In the genomic region with DNA sequence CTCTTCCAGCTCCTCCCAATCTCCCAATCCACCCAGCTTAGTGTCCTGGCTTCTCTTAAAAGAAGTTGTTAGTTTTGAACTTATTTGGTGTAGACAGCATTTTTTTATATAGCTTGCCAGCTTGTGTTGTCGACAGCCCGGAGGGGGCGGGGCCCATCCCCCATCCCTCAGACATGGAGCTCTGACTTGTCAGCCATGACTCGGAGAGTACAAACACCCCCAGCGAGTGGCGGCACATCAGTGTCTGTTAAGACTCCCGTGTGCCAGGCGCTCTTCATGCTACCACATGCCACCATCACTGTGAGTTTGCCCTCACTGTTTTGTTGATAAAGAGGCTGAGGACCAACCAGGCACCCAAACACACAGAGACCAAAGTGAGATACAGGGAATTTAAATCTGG, we compare ENCODE assay signal across 25 mouse cellular contexts. TPM values are rescaled to one million over a fixed set of nuclear protein-coding genes. Genes with fewer than 3 reads are reported as not detected.
A peak's percentile ranks its signal among the peaks of the same experiment; 100 is the strongest.
DNase-seq lines count a peak whose midpoint lies in the region; ATAC-seq and TF ChIP-seq lines count a peak whose summit lies in the region.
"Had no signal": no experiment of that assay in that cellular context is flagged by ENCODE, and none has a peak within 500 bp of the region (broad histone marks: within the 10 kb centered on the region; RNA-seq: fewer than 3 reads in every experiment).

No protein-coding gene starts in this region.

- no peak overlapping the region for H3K4me2 ChIP-seq in embryonic facial prominence, embryonic 15.5 days (replicated peaks)
- H3K4me2 ChIP-seq in forebrain, embryonic 15.5 days (replicated peaks): no peak overlapping the region
- no peak overlapping the region for H3K4me2 ChIP-seq in forebrain, embryonic 12.5 days
- H3K4me2 ChIP-seq in forebrain, postnatal 0 days (ENCODE audit: low read depth): no peak overlapping the region
- H3K4me2 ChIP-seq: embryonic facial prominence, embryonic 13.5 days; heart, embryonic 13.5 days; hindbrain, embryonic 14.5 days had no signal

- H3K27ac ChIP-seq in embryonic facial prominence, embryonic 15.5 days (replicated peaks): no peak overlapping the region
- no peak overlapping the region for H3K27ac ChIP-seq in embryonic facial prominence, embryonic 10.5 days (replicated peaks)
- H3K27ac ChIP-seq in forebrain, embryonic 15.5 days (replicated peaks): peak overlapping the region; percentile 58; the same call in 1 of the 2 replicates
- no peak overlapping the region for H3K27ac ChIP-seq in forebrain, embryonic 12.5 days
- peak overlapping the region; percentile 21; the same call in 1 of the 2 replicates for H3K27ac ChIP-seq in forebrain, postnatal 0 days (ENCODE audit: low read depth, low read length)
- H3K27ac ChIP-seq: embryonic facial prominence, embryonic 13.5 days; heart, embryonic 10.5 days; heart, embryonic 13.5 days; hindbrain, embryonic 14.5 days; hindbrain, postnatal 0 days had no signal

- no peaks in the 10 kb centered on the region for H3K36me3 ChIP-seq in embryonic facial prominence, embryonic 15.5 days
- H3K36me3 ChIP-seq in embryonic facial prominence, embryonic 10.5 days (replicated peaks): no peaks in the 10 kb centered on the region
- H3K36me3 ChIP-seq in forebrain, embryonic 15.5 days: no peaks in the 10 kb centered on the region
- no peaks in the 10 kb centered on the region for H3K36me3 ChIP-seq in forebrain, embryonic 12.5 days (replicated peaks)
- H3K36me3 ChIP-seq in forebrain, postnatal 0 days (ENCODE audit: insufficient read depth): peaks cover 9% of the 10 kb centered on the region; the same call in 1 of the 2 replicates
- H3K36me3 ChIP-seq: embryonic facial prominence, embryonic 13.5 days; heart, embryonic 10.5 days; heart, embryonic 13.5 days had no signal

- 0 out of 2 replicates have a peak, but pooled peaks cover 6% of the 10 kb centered on the region for H3K4me1 ChIP-seq in embryonic facial prominence, embryonic 15.5 days
- peaks cover 22% of the 10 kb centered on the region for H3K4me1 ChIP-seq in embryonic facial prominence, embryonic 10.5 days
- H3K4me1 ChIP-seq in forebrain, embryonic 15.5 days: peaks cover 22% of the 10 kb centered on the region
- peaks cover 23% of the 10 kb centered on the region; the same call in 1 of the 2 replicates for H3K4me1 ChIP-seq in forebrain, embryonic 12.5 days
- H3K4me1 ChIP-seq in forebrain, postnatal 0 days (ENCODE audit: insufficient read depth): peaks cover 4% of the 10 kb centered on the region; the same call in 1 of the 2 replicates
- H3K4me1 ChIP-seq: heart, embryonic 10.5 days had no signal

- WGBS in embryonic facial prominence, embryonic 15.5 days: 58% methylated on average over 8 of the region's 8 CpGs
- 74% methylated on average over 8 of the region's 8 CpGs for whole genome bisulfite sequencing in embryonic facial prominence, embryonic 10.5 days
- 45% methylated on average over 8 of the region's 8 CpGs for WGBS in forebrain, embryonic 15.5 days
- WGBS in forebrain, embryonic 12.5 days: 67% methylated on average over 8 of the region's 8 CpGs
- 44% methylated on average over 8 of the region's 8 CpGs for WGBS in forebrain, postnatal 0 days

- 0 out of 2 replicates have a peak, but pooled peaks have one; percentile 13 for ATAC-seq in embryonic facial prominence, embryonic 15.5 days (ENCODE audit: insufficient number of reproducible peaks, low FRiP score, low TSS enrichment, low read depth)
- no peak; the same call in 1 of the 2 replicates for ATAC-seq in forebrain, embryonic 15.5 days (replicated peaks)
- ATAC-seq in forebrain, embryonic 12.5 days (ENCODE audit: low FRiP score): no peak
- ATAC-seq in forebrain, postnatal 0 days: peak; percentile 38; the same call in 1 of the 2 replicates
- ATAC-seq: activated CD4-positive, CD25-positive, alpha-beta regulatory T cell, adult 4 months; hindbrain, postnatal 0 days; inflammation-experienced regulatory T-cells, adult 6 months; intestine, embryonic 16.5 days had no signal

- TF ChIP-seq CTCF in forebrain, postnatal 0 days (IDR thresholded peaks at IDR 0.05; ENCODE audit: low read depth): no peak

- H3K9me3 ChIP-seq in embryonic facial prominence, embryonic 15.5 days (replicated peaks): no peaks in the 10 kb centered on the region
- H3K9me3 ChIP-seq in embryonic facial prominence, embryonic 10.5 days: no peaks in the 10 kb centered on the region
- H3K9me3 ChIP-seq in forebrain, embryonic 15.5 days: no peaks in the 10 kb centered on the region
- H3K9me3 ChIP-seq in forebrain, embryonic 12.5 days: no peaks in the 10 kb centered on the region
- no peaks in the 10 kb centered on the region for H3K9me3 ChIP-seq in forebrain, postnatal 0 days (ENCODE audit: low read length)
- H3K9me3 ChIP-seq: embryonic facial prominence, embryonic 13.5 days; heart, embryonic 10.5 days; heart, embryonic 13.5 days had no signal

- no peak overlapping the region for H3K9ac ChIP-seq in embryonic facial prominence, embryonic 15.5 days
- no peak overlapping the region for H3K9ac ChIP-seq in forebrain, embryonic 15.5 days (replicated peaks)
- no peak overlapping the region for H3K9ac ChIP-seq in forebrain, embryonic 12.5 days
- H3K9ac ChIP-seq in forebrain, postnatal 0 days: no peak overlapping the region
- H3K9ac ChIP-seq: embryonic facial prominence, embryonic 13.5 days; heart, embryonic 13.5 days; hindbrain, embryonic 14.5 days had no signal

- no peak for DNase-seq in embryonic facial prominence, embryonic 10.5 days (ENCODE audit: low spot score)
- peak; percentile 49 for DNase-seq in brain, adult 2 months (ENCODE audit: low read depth, low spot score)
- DNase-seq in forebrain, postnatal 0 days: peak; percentile 23
- no peak for DNase-seq in heart, adult 8-10 months (ENCODE audit: low spot score)
- DNase-seq: adrenal gland, adult 8-10 months; adrenal gland, postnatal 25 days; cerebellum, adult 11 months; cerebellum, adult 2 months; cerebellum, adult 9-11 months; cerebellum, postnatal 25 days; gastrocnemius, postnatal 25 days; heart, adult 18-20 months; heart, postnatal 14 days; heart, postnatal 4 days had no signal

- no peak overlapping the region for H3K4me3 ChIP-seq in embryonic facial prominence, embryonic 15.5 days (replicated peaks)
- H3K4me3 ChIP-seq in embryonic facial prominence, embryonic 10.5 days: no peak overlapping the region
- no peak overlapping the region for H3K4me3 ChIP-seq in forebrain, embryonic 15.5 days
- H3K4me3 ChIP-seq in forebrain, embryonic 12.5 days (replicated peaks): no peak overlapping the region
- no peak overlapping the region for H3K4me3 ChIP-seq in forebrain, postnatal 0 days (ENCODE audit: low read depth, low read length)
- H3K4me3 ChIP-seq: embryonic facial prominence, embryonic 13.5 days; heart, embryonic 10.5 days; heart, embryonic 13.5 days had no signal

- H3K27me3 ChIP-seq in embryonic facial prominence, embryonic 15.5 days: peaks cover 4% of the 10 kb centered on the region; the same call in 1 of the 2 replicates
- H3K27me3 ChIP-seq in embryonic facial prominence, embryonic 10.5 days (replicated peaks; ENCODE audit: low read depth, poor library complexity, severe bottlenecking): peaks cover 19% of the 10 kb centered on the region
- no peaks in the 10 kb centered on the region for H3K27me3 ChIP-seq in forebrain, embryonic 15.5 days
- no peaks in the 10 kb centered on the region for H3K27me3 ChIP-seq in forebrain, embryonic 12.5 days
- no peaks in the 10 kb centered on the region for H3K27me3 ChIP-seq in forebrain, postnatal 0 days (ENCODE audit: insufficient read depth, low read length)

RNA-seq across cellular contexts. Expression of a gene that starts 58.5 kb away (rescaled TPM):
- 1.9 and 3.3 TPM in 2 replicates for polyA plus RNA-seq in embryonic facial prominence, embryonic 15.5 days (2015; fragmentation: Nextera tagmentation; extraction: Ambion mirVana)
- polyA plus RNA-seq in embryonic facial prominence, embryonic 10.5 days (2016; fragmentation: Nextera tagmentation; extraction: Ambion mirVana): 2.0 and 2.6 TPM in 2 replicates
- 1.3 and 1.5 TPM in 2 replicates for polyA plus RNA-seq in forebrain, embryonic 15.5 days (2015; fragmentation: Nextera tagmentation; extraction: Ambion mirVana)
- 2.5 and 2.7 TPM in 2 replicates for polyA plus RNA-seq in forebrain, embryonic 12.5 days (2016; fragmentation: Nextera tagmentation; extraction: Ambion mirVana)
- 2.3 and 3.2 TPM in 2 replicates for total RNA-seq in forebrain, postnatal 0 days (2014; rRNA removed)
- polyA plus RNA-seq in forebrain, postnatal 0 days (2015; fragmentation: Nextera tagmentation; extraction: Ambion mirVana): 1.8 and 2.6 TPM in 2 replicates
- total RNA-seq in heart, adult 8-10 months (2022): under 1 TPM in 2 of 4 experiments, not detected in 2; 0.16 to 0.40 TPM

Comparison
In these comparisons a context has a peak if more than half of its experiments do, and no peak if none do; other contexts are left out.
1. ATAC-seq: peak in embryonic facial prominence, embryonic 15.5 days (single experiment) and forebrain, postnatal 0 days (single experiment); none in forebrain, embryonic 15.5 days (single experiment) and forebrain, embryonic 12.5 days (single experiment).
2. H3K27ac ChIP-seq: peak in forebrain, embryonic 15.5 days (single experiment) and forebrain, postnatal 0 days (single experiment); none in embryonic facial prominence, embryonic 15.5 days (single experiment), embryonic facial prominence, embryonic 10.5 days (single experiment) and forebrain, embryonic 12.5 days (single experiment).
3. DNase-seq: peak in brain, adult 2 months (single experiment) and forebrain, postnatal 0 days (single experiment); none in embryonic facial prominence, embryonic 10.5 days (single experiment) and heart, adult 8-10 months (single experiment).